Mouse (Mus musculus): ENCODE results near the gene Mbnl1. TPM values are rescaled to one million over a fixed set of nuclear protein-coding genes. Genes with fewer than 3 reads are reported as not detected.

Mbnl1 gene
- total and polyA plus RNA-seq, 2 experiments from 2014 or later = 55.9 to 86.0 TPM

- TF ChIP-seq CTCF (IDR thresholded peaks at IDR 0.05) = no peak
- 83% methylated on average over 3 of the region's 3 CpGs for WGBS
- Histone ChIP-seq H3K4me1 (ENCODE audit: insufficient read depth, low read length) (no peaks in the 10 kb centered on the region), H3K27ac (ENCODE audit: low read depth, low read length) (no peak overlapping the region), H3K9ac (replicated peaks; ENCODE audit: low read length, poor library complexity, severe bottlenecking) (no peak overlapping the region), H3K27me3 (ENCODE audit: insufficient read depth, low read length) (no peaks in the 10 kb centered on the region), H3K4me3 (ENCODE audit: low read depth, low read length) (no peak overlapping the region), H3K4me2 (ENCODE audit: low read depth, low read length, poor library complexity, severe bottlenecking) (no peak overlapping the region), H3K36me3 (ENCODE audit: insufficient read depth, low read length) (no peaks in the 10 kb centered on the region), H3K9me3 (ENCODE audit: low read length) (no peaks in the 10 kb centered on the region)
- DNase-seq (ENCODE audit: low spot score) = no peak
- ATAC-seq (ENCODE audit: low FRiP score) = no peak
Observed at GRCm38 (mm10) chr3:60553011-60553410, 80.4 kb downstream of the Mbnl1 start.

GRCm38 (mm10) chr3:60556596-60556995 is 84.0 kb downstream of the Mbnl1 start:
- Histone ChIP-seq H3K4me1 (ENCODE audit: insufficient read depth, low read length) (0 out of 2 replicates have a peak, but pooled peaks cover 2% of the 10 kb centered on the region), H3K4me2 (ENCODE audit: low read depth, low read length, poor library complexity, severe bottlenecking) (no peak overlapping the region), H3K9ac (replicated peaks; ENCODE audit: low read length, poor library complexity, severe bottlenecking) (no peak overlapping the region), H3K27ac (ENCODE audit: low read depth, low read length) (no peak overlapping the region), H3K36me3 (ENCODE audit: insufficient read depth, low read length) (no peaks in the 10 kb centered on the region), H3K27me3 (ENCODE audit: insufficient read depth, low read length) (no peaks in the 10 kb centered on the region), H3K9me3 (ENCODE audit: low read length) (no peaks in the 10 kb centered on the region), H3K4me3 (ENCODE audit: low read depth, low read length) (no peak overlapping the region)
- TF ChIP-seq CTCF (IDR thresholded peaks at IDR 0.05) = no peak
- DNase-seq (ENCODE audit: low spot score) (no peak), ATAC-seq (ENCODE audit: low FRiP score) (no peak)
- WGBS = 86% methylated on average over 3 of the region's 3 CpGs

- H3K4me1 ChIP-seq (ENCODE audit: insufficient read depth, low read length) = peaks cover 6% of the 10 kb centered on the region; the same call in 1 of the 2 replicates
- DNase-seq (ENCODE audit: low spot score) = no peak
- no peaks in the 10 kb centered on the region for H3K27me3 ChIP-seq (ENCODE audit: insufficient read depth, low read length)
- TF ChIP-seq CTCF (IDR thresholded peaks at IDR 0.05) = no peak
- H3K27ac ChIP-seq (ENCODE audit: low read depth, low read length) = no peak overlapping the region
- no peak for ATAC-seq (ENCODE audit: low FRiP score)
- H3K9ac ChIP-seq (replicated peaks; ENCODE audit: low read length, poor library complexity, severe bottlenecking) = no peak overlapping the region
- H3K4me3 ChIP-seq (ENCODE audit: low read depth, low read length) = no peak overlapping the region
- H3K36me3 ChIP-seq (ENCODE audit: insufficient read depth, low read length) = no peaks in the 10 kb centered on the region
- WGBS = 58% methylated on average over 7 of the region's 7 CpGs
- H3K4me2 ChIP-seq (ENCODE audit: low read depth, low read length, poor library complexity, severe bottlenecking) = no peak overlapping the region
- no peaks in the 10 kb centered on the region for H3K9me3 ChIP-seq (ENCODE audit: low read length)
Observed at GRCm38 (mm10) chr3:60558252-60558862, 85.7 kb downstream of the Mbnl1 start.

GRCm38 (mm10) chr3:60559762-60560161 is 87.1 kb downstream of the Mbnl1 start:
- H3K9ac ChIP-seq (replicated peaks; ENCODE audit: low read length, poor library complexity, severe bottlenecking) = no peak overlapping the region
- no peak for DNase-seq (ENCODE audit: low spot score)
- H3K4me3 ChIP-seq (ENCODE audit: low read depth, low read length) = no peak overlapping the region
- ATAC-seq (ENCODE audit: low FRiP score) = no peak
- no peak for TF ChIP-seq CTCF (IDR thresholded peaks at IDR 0.05)
- 67% methylated on average over 2 of the region's 2 CpGs for WGBS
- no peaks in the 10 kb centered on the region for H3K36me3 ChIP-seq (ENCODE audit: insufficient read depth, low read length)
- peaks cover 11% of the 10 kb centered on the region for H3K4me1 ChIP-seq (ENCODE audit: insufficient read depth, low read length)
- no peak overlapping the region for H3K4me2 ChIP-seq (ENCODE audit: low read depth, low read length, poor library complexity, severe bottlenecking)
- no peaks in the 10 kb centered on the region for H3K27me3 ChIP-seq (ENCODE audit: insufficient read depth, low read length)
- no peaks in the 10 kb centered on the region for H3K9me3 ChIP-seq (ENCODE audit: low read length)
- no peak overlapping the region for H3K27ac ChIP-seq (ENCODE audit: low read depth, low read length)

GRCm38 (mm10) chr3:60563529-60564243 is 91.1 kb downstream of the Mbnl1 start:
- H3K27ac ChIP-seq (ENCODE audit: low read depth, low read length) = 0 out of 2 replicates have a peak overlapping the region, but pooled peaks have one; percentile 9

GRCm38 (mm10) chr3:60564244-60564643 is 91.6 kb downstream of the Mbnl1 start:
- no peak for ATAC-seq (ENCODE audit: low FRiP score)
- 64% methylated on average over 2 of the region's 2 CpGs for WGBS
- DNase-seq (ENCODE audit: low spot score) = no peak
- Histone ChIP-seq H3K27ac (ENCODE audit: low read depth, low read length) (no peak overlapping the region), H3K9ac (replicated peaks; ENCODE audit: low read length, poor library complexity, severe bottlenecking) (no peak overlapping the region), H3K27me3 (ENCODE audit: insufficient read depth, low read length) (no peaks in the 10 kb centered on the region), H3K4me1 (ENCODE audit: insufficient read depth, low read length) (peaks cover 9% of the 10 kb centered on the region), H3K36me3 (ENCODE audit: insufficient read depth, low read length) (no peaks in the 10 kb centered on the region), H3K9me3 (ENCODE audit: low read length) (no peaks in the 10 kb centered on the region), H3K4me2 (ENCODE audit: low read depth, low read length, poor library complexity, severe bottlenecking) (no peak overlapping the region), H3K4me3 (ENCODE audit: low read depth, low read length) (no peak overlapping the region)
- no peak for TF ChIP-seq CTCF (IDR thresholded peaks at IDR 0.05)

More at GRCm38 (mm10) chr3:60563529-60564243, 91.1 kb downstream of the Mbnl1 start:
- no peak for TF ChIP-seq CTCF (IDR thresholded peaks at IDR 0.05)
- peaks cover 11% of the 10 kb centered on the region for H3K4me1 ChIP-seq (ENCODE audit: insufficient read depth, low read length)
- no peaks in the 10 kb centered on the region for H3K36me3 ChIP-seq (ENCODE audit: insufficient read depth, low read length)
- no peak overlapping the region for H3K4me3 ChIP-seq (ENCODE audit: low read depth, low read length)
- 32% methylated on average over 10 of the region's 10 CpGs for WGBS
- DNase-seq (ENCODE audit: low spot score) (no peak), ATAC-seq (ENCODE audit: low FRiP score) (no peak)
- no peaks in the 10 kb centered on the region for H3K27me3 ChIP-seq (ENCODE audit: insufficient read depth, low read length)
- H3K9ac ChIP-seq (replicated peaks; ENCODE audit: low read length, poor library complexity, severe bottlenecking) = no peak overlapping the region
- no peak overlapping the region for H3K4me2 ChIP-seq (ENCODE audit: low read depth, low read length, poor library complexity, severe bottlenecking)
- no peaks in the 10 kb centered on the region for H3K9me3 ChIP-seq (ENCODE audit: low read length)
